Mouse (Mus musculus) thymus, adult 2 months (tissue): ENCODE measurements around the gene Zfp335. TPM values are rescaled to one million over a fixed set of nuclear protein-coding genes. Genes with fewer than 3 reads are reported as not detected.

ENCODE experiments used
- DNase-seq: peaks from one replicate; pipeline ENCODE4 v3.0.0; 2021
- H3K27ac ChIP-seq: fragments of 200-500 bp; 2 replicates; pipeline ENCODE4 v1.5.1; 2012; ENCODE audit warnings: low read length, control low read depth; ENCODE audit not compliant: control insufficient read depth, insufficient read depth
- H3K27me3 ChIP-seq: fragments of 200-500 bp; 2 replicates; pipeline ENCODE4 v1.6.1; 2012; ENCODE audit warnings: mild to moderate bottlenecking, low read length, moderate library complexity, mixed read lengths; ENCODE audit not compliant: control insufficient read depth, insufficient read depth
- H3K36me3 ChIP-seq: fragments of 200-500 bp; 2 replicates; pipeline ENCODE4 v1.6.1; 2012; ENCODE audit warnings: mild to moderate bottlenecking, low read length, moderate library complexity; ENCODE audit not compliant: control insufficient read depth, insufficient read depth
- H3K4me1 ChIP-seq: fragments of 200-500 bp; replicated peaks from 2 replicates; pipeline ENCODE4 v1.6.1; 2012; ENCODE audit warnings: low read length; ENCODE audit not compliant: control insufficient read depth, insufficient read depth
- H3K4me3 ChIP-seq: fragments of 200-500 bp; 2 replicates; pipeline ENCODE4 v1.5.1; 2012; ENCODE audit warnings: mild to moderate bottlenecking, low read length, control low read depth, moderate library complexity; ENCODE audit not compliant: control insufficient read depth, insufficient read depth
- CTCF ChIP-seq: fragments of 200-500 bp; IDR thresholded peaks from 2 replicates; pipeline ENCODE4 v1.5.1; 2012; ENCODE audit warnings: mild to moderate bottlenecking, control low read depth, low read length, moderate library complexity, borderline replicate concordance; ENCODE audit not compliant: control insufficient read depth, poor library complexity, insufficient read depth; ENCODE audit errors: extremely low read depth
- POLR2A ChIP-seq: fragments of 200-500 bp; IDR thresholded peaks from 2 replicates; pipeline ENCODE4 v1.6.1; 2012; ENCODE audit warnings: mild to moderate bottlenecking, low read length, control low read depth, moderate library complexity; ENCODE audit not compliant: control insufficient read depth, poor library complexity, insufficient read depth; ENCODE audit errors: extremely low read depth
- WGBS: fragments of 180-500 bp; shearing (Covaris S2); methylation state at CpG from one replicate; pipeline ENCODE4 v1.1.7; 2018; 5-methylcytosine and 5-hydroxymethylcytosine counted together
- polyA plus RNA-seq: library from polyadenylated mRNA; depleted of rRNA; stranded (reverse); fragments of >200 nt; gene quantifications from 2 replicates; pipeline ENCODE4 v1.2.3, GENCODE M21; 2012

The Zfp335 gene
- polyA plus RNA-seq, 1 experiment: 92.6 TPM

GRCm38 (mm10) chr2:164942692-164943290 lies 31.2 kb upstream of the Zfp335 start:
- WGBS: 2% methylated on average over 5 of the region's 5 CpGs
- no peak overlapping the region for H3K27ac ChIP-seq
- no peaks in the 10 kb centered on the region for H3K36me3 ChIP-seq
- no peak overlapping the region for H3K4me3 ChIP-seq
- peaks cover 8% of the 10 kb centered on the region; the same call in 1 of the 2 replicates for H3K27me3 ChIP-seq
- DNase-seq: peak; percentile 77
- TF ChIP-seq CTCF (no peak), POLR2A (no peak)
- peaks cover 56% of the 10 kb centered on the region for H3K4me1 ChIP-seq

GRCm38 (mm10) chr2:164940140-164940830 lies 28.7 kb upstream of the Zfp335 start, which contains the start of gene Mmp9:
Gene Mmp9, plus strand, starts transcription at chr2:164940780.
- 16% methylated on average over 10 of the region's 10 CpGs for WGBS
- H3K27me3 ChIP-seq: peaks cover 10% of the 10 kb centered on the region; the same call in 1 of the 2 replicates
- H3K27ac ChIP-seq: no peak within 1 kb of the TSS
- no peak within 1 kb of the TSS for H3K4me3 ChIP-seq
- no peaks in the 10 kb centered on the region for H3K36me3 ChIP-seq
- peaks cover 52% of the 10 kb centered on the region for H3K4me1 ChIP-seq
- no peak for DNase-seq
- TF ChIP-seq CTCF (no peak), POLR2A (no peak)

DNA sequence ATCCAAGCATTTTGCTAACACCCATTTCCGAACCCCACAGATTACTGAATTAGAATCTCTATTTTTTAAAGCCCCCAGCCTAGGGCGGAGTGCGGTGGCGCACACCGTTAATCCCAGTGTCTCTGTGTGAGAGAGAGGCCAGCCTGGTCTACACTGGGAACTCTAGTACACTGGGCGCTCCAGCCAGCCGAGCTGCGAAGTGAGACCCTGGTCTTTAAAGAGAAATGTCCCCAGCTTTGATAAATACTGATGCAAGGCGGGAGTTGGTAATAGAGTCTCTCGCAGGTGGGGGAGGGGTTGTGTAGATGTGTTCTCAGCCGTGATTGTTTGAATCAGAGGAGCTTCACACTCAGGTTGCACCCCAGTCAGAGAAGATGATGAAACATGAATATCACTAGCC lies 27.5 kb upstream of the Zfp335 start:
- Histone ChIP-seq H3K4me1 (peaks cover 52% of the 10 kb centered on the region), H3K4me3 (no peak overlapping the region), H3K27me3 (peaks cover 12% of the 10 kb centered on the region; the same call in 1 of the 2 replicates), H3K27ac (no peak overlapping the region), H3K36me3 (no peaks in the 10 kb centered on the region)
- WGBS: 7% methylated on average over 11 of the region's 11 CpGs
- no peak for TF ChIP-seq CTCF
- no peak for TF ChIP-seq POLR2A
- DNase-seq: no peak

DNA sequence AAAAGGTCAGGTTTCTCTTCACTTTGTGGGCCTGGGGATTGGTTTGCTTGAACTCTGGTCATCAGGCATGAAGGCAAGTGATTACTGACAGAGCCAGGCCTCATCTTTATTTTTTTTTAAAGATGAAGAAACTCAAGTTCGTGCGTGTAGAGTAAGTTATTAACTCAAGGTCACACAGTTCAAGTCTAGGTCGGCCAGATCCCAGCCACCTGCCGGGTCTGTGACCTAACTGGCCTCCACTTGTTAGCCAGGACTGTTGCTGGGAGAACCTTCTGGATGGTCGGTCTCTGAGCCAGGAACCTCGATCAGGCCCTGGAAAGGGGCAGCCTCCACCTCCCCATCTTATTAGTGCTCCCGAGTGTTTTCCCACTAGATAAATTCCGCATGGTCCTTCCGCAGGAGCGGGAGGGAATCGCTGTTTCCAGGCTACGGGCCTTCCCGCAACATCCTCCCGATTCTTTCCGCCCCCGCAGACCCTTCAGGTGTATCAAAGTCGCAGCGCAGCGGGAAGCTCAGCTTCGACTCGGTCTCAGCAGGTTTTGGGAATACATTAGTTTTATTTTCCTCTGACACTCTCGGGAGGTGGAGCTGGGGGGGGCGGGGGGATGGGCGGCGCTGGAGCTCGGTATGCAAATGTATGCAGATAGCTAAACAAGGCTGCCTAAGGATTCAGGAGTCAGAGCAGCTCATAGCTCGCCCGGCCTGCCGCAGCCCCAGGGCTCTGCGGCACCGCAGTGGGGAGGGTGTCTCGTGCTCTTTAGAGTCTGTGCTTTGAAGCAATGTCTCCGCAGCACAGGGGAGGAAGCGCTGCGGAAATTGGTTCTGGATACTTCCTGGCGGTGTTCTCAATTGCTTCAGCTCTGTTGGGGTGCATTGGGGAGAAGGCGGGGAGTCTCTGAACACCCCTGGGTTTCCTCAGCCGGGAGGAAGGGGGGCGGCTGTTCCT lies 26.9 kb upstream of the Zfp335 start:
- Histone ChIP-seq H3K27me3 (peaks cover 13% of the 10 kb centered on the region; the same call in 1 of the 2 replicates), H3K4me3 (no peak overlapping the region)
- peak; percentile 72 for DNase-seq

DNA sequence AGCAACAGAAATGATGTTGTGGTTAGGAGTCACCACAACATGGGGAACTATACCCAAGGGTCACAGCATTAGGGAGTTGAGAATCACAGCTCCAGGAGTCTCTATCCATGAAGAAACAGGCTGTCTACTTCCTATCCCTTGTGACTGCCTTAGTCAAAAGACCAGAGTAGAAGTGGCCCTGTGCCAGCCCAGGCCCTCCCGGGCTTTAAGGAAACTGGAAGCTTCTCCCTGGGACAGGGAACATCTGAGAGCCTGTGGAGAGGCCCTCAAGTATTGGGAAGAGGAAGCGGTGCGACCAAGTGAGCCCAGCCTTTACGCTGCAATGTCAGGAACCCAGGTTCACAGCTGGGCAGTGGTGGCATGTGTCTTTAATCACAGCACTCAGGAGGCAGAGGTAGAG lies 24.4 kb upstream of the Zfp335 start:
- DNase-seq: no peak
- WGBS: 33% methylated on average over 4 of the region's 4 CpGs
- TF ChIP-seq CTCF (no peak), POLR2A (no peak)
- Histone ChIP-seq H3K4me3 (no peak overlapping the region), H3K36me3 (no peaks in the 10 kb centered on the region), H3K27ac (no peak overlapping the region), H3K27me3 (peaks cover 13% of the 10 kb centered on the region; the same call in 1 of the 2 replicates), H3K4me1 (peaks cover 33% of the 10 kb centered on the region)

More for the DNA sequence above, 26.9 kb upstream of the Zfp335 start:
- Histone ChIP-seq H3K27ac (no peak overlapping the region), H3K4me1 (peaks cover 53% of the 10 kb centered on the region), H3K36me3 (no peaks in the 10 kb centered on the region)
- TF ChIP-seq POLR2A (no peak), CTCF (0 out of 2 replicates have a peak, but pooled peaks have one; percentile 16)
- WGBS: 12% methylated on average over 39 of the region's 39 CpGs

GRCm38 (mm10) chr2:164933534-164933933 lies 22.0 kb upstream of the Zfp335 start:
- 22% methylated on average over 10 of the region's 10 CpGs for WGBS
- Histone ChIP-seq H3K27ac (no peak overlapping the region), H3K27me3 (peaks cover 7% of the 10 kb centered on the region; the same call in 1 of the 2 replicates), H3K4me3 (no peak overlapping the region), H3K36me3 (no peaks in the 10 kb centered on the region), H3K4me1 (peaks cover 17% of the 10 kb centered on the region)
- TF ChIP-seq CTCF: no peak
- TF ChIP-seq POLR2A: no peak
- DNase-seq: no peak
